Mouse (Mus musculus): ENCODE results near the gene Fer1l5. TPM values are rescaled to one million over a fixed set of nuclear protein-coding genes. Genes with fewer than 3 reads are reported as not detected.
A peak's percentile ranks its signal among the peaks of the same experiment; 100 is the strongest.

Gene Fer1l5
- polyA plus RNA-seq, 1 experiment from 2014 or later: 0.67 TPM

- H3K4me3 ChIP-seq: no peak overlapping the region
- no peak for ATAC-seq (replicated peaks; ENCODE audit: insufficient number of reproducible peaks, insufficient read depth, low FRiP score, low read depth)
- H3K4me1 ChIP-seq (replicated peaks): peaks cover 9% of the 10 kb centered on the region; the same call in 1 of the 2 replicates
- H3K9ac ChIP-seq: no peak overlapping the region
- H3K4me2 ChIP-seq: no peak overlapping the region
- no peaks in the 10 kb centered on the region for H3K27me3 ChIP-seq
- no peaks in the 10 kb centered on the region for H3K9me3 ChIP-seq (replicated peaks)
- WGBS: 15% methylated on average over 7 of the region's 7 CpGs
- 0 out of 2 replicates have a peak overlapping the region, but pooled peaks have one; percentile 15 for H3K27ac ChIP-seq
- H3K36me3 ChIP-seq: no peaks in the 10 kb centered on the region
Measured at GRCm38 (mm10) chr1:36457388-36458014, 85.4 kb downstream of the Fer1l5 start.

GRCm38 (mm10) chr1:36458169-36458568, 86.1 kb downstream of the Fer1l5 start:
- Histone ChIP-seq H3K4me1 (replicated peaks) (peaks cover 9% of the 10 kb centered on the region; the same call in 1 of the 2 replicates), H3K4me3 (no peak overlapping the region), H3K27ac (no peak overlapping the region), H3K27me3 (no peaks in the 10 kb centered on the region), H3K36me3 (no peaks in the 10 kb centered on the region), H3K9ac (no peak overlapping the region), H3K4me2 (no peak overlapping the region), H3K9me3 (replicated peaks) (no peaks in the 10 kb centered on the region)
- ATAC-seq (replicated peaks; ENCODE audit: insufficient number of reproducible peaks, insufficient read depth, low FRiP score, low read depth): no peak
- 72% methylated on average over 5 of the region's 5 CpGs for WGBS

GRCm38 (mm10) chr1:36461829-36462228, 89.7 kb downstream of the Fer1l5 start:
- H3K9me3 ChIP-seq (replicated peaks): no peaks in the 10 kb centered on the region
- no peak overlapping the region for H3K4me3 ChIP-seq
- no peaks in the 10 kb centered on the region for H3K27me3 ChIP-seq
- H3K36me3 ChIP-seq: no peaks in the 10 kb centered on the region
- no peak overlapping the region for H3K4me2 ChIP-seq
- H3K9ac ChIP-seq: no peak overlapping the region
- peaks cover 9% of the 10 kb centered on the region; the same call in 1 of the 2 replicates for H3K4me1 ChIP-seq (replicated peaks)
- WGBS: 37% methylated on average over 2 of the region's 2 CpGs
- ATAC-seq (replicated peaks; ENCODE audit: insufficient number of reproducible peaks, insufficient read depth, low FRiP score, low read depth): no peak
- H3K27ac ChIP-seq: no peak overlapping the region

DNA sequence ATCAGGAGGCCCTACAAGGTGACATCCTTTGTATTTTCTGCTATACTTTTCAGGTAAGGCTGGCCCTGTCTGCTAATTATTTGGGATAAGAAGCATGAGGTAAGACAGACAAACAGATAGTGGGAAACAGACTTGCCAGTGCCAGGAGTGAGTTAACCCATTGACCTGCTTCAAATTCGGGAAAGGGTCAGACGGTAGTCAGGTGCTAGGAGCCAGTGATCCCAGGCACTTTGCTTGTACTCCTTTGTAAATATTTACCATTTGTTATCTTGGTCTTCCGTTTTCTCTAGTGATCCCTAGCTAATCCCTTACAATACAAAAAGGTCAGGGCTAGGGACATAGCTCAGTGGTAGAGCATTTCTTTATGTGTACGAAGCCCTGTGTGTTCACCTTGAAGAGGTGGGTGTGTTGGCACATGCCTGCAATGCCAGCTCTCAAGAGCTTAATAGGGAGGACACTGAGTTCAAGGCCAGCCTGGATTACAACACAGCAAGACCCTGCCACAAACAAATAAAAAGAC, 93.6 kb downstream of the Fer1l5 start:
- no peaks in the 10 kb centered on the region for H3K27me3 ChIP-seq
- H3K27ac ChIP-seq: no peak overlapping the region
- H3K9me3 ChIP-seq (replicated peaks): no peaks in the 10 kb centered on the region
- peaks cover 4% of the 10 kb centered on the region for H3K4me1 ChIP-seq (replicated peaks)
- no peak overlapping the region for H3K4me2 ChIP-seq
- H3K36me3 ChIP-seq: no peaks in the 10 kb centered on the region
- H3K9ac ChIP-seq: no peak overlapping the region
- WGBS: 59% methylated on average over 4 of the region's 4 CpGs
- H3K4me3 ChIP-seq: no peak overlapping the region
- ATAC-seq (replicated peaks; ENCODE audit: insufficient number of reproducible peaks, insufficient read depth, low FRiP score, low read depth): no peak

- Histone ChIP-seq H3K36me3 (no peaks in the 10 kb centered on the region), H3K4me1 (replicated peaks) (peaks cover 15% of the 10 kb centered on the region), H3K27ac (no peak overlapping the region), H3K4me2 (no peak overlapping the region), H3K27me3 (no peaks in the 10 kb centered on the region), H3K9ac (no peak overlapping the region), H3K9me3 (replicated peaks) (no peaks in the 10 kb centered on the region), H3K4me3 (no peak overlapping the region)
- ATAC-seq (replicated peaks; ENCODE audit: insufficient number of reproducible peaks, insufficient read depth, low FRiP score, low read depth): no peak
- 50% methylated on average over 5 of the region's 5 CpGs for WGBS
Measured at GRCm38 (mm10) chr1:36467446-36467845, 95.4 kb downstream of the Fer1l5 start.

GRCm38 (mm10) chr1:36469811-36470444, 97.8 kb downstream of the Fer1l5 start:
- Histone ChIP-seq H3K27me3 (no peaks in the 10 kb centered on the region), H3K27ac (no peak overlapping the region), H3K4me3 (no peak overlapping the region), H3K36me3 (no peaks in the 10 kb centered on the region), H3K9me3 (replicated peaks) (no peaks in the 10 kb centered on the region), H3K4me1 (replicated peaks) (peaks cover 37% of the 10 kb centered on the region), H3K4me2 (no peak overlapping the region), H3K9ac (no peak overlapping the region)
- WGBS: 44% methylated on average over 2 of the region's 2 CpGs
- no peak for ATAC-seq (replicated peaks; ENCODE audit: insufficient number of reproducible peaks, insufficient read depth, low FRiP score, low read depth)

DNA sequence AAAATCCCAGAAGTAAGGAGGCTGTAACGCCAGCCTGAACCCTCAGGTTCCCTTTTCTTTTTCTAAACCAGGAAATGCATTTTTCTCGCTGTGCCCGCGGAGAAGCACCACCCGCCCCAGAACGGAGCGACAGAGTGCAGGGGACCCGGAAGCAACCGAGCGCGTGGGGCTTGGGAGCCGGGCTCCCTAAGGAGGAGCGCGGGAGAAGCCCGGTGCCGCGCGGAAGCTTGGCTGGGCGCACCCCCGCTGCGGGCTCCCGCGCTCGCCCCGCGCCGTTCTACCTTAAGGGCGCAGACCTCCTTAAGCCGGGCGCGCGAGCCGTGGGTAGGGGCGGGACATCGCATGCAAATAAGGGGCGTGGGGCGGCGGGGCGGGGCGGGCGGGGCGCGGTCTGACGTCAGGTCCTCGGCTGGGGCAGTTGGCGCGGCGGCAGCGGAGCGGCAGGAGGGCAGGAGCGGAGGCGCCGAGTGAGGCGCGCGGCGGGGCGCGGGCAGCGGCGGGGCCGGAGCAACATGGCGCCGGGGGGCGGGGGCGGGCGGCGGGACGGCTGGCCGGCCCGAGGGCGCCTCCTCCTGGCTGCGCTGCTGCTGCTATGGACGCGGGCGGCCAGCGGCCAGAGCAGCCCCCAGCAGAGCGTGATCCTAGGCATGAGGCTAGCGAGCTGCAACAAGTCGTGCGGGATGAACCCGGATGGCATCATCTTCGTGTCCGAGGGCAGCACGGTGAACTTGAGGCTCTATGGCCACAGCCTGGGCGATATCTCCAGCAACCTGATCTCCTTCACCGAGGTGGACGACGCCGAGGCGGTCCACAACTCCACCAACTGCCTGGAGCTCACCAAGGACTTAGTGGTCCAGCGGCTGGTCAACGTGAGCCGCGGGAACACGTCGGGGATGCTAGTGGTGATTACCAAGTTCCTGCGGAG, 99.4 kb downstream of the Fer1l5 start, which contains the start of gene Cnnm4:
Cnnm4 (plus strand) TSS at position 440 of the 925 bp plus-strand sequence.
- Histone ChIP-seq H3K36me3 (no peaks in the 10 kb centered on the region), H3K9ac (peak within 1 kb of the TSS; percentile 80), H3K4me1 (replicated peaks) (peaks cover 46% of the 10 kb centered on the region), H3K4me2 (peak within 1 kb of the TSS; percentile 87), H3K4me3 (peak within 1 kb of the TSS; percentile 86), H3K27ac (peak within 1 kb of the TSS; percentile 76), H3K9me3 (replicated peaks) (no peaks in the 10 kb centered on the region), H3K27me3 (no peaks in the 10 kb centered on the region)
- WGBS: under 1% methylated on average over 78 of the region's 98 CpGs
- ATAC-seq (replicated peaks; ENCODE audit: insufficient number of reproducible peaks, insufficient read depth, low FRiP score, low read depth): peak; percentile 91

Small RNAs within 50 kb of the gene (microRNA-seq; reads per million reads assigned to microRNA genes)
- gene Mir6898: not detected

Other genes starting within 250 kb of the Fer1l5 start
- 26.7 and 40.0 TPM in 2 replicates for gene Uggt1, start 127.6 kb upstream of the Fer1l5 start, polyA plus RNA-seq (2015; fragmentation: Nextera tagmentation; extraction: Ambion mirVana)
- gene Neurl3, start 97.6 kb upstream of the Fer1l5 start, polyA plus RNA-seq (2015; fragmentation: Nextera tagmentation; extraction: Ambion mirVana): 4.5 and 5.8 TPM in 2 replicates
- gene Arid5a, start 64.6 kb upstream of the Fer1l5 start, polyA plus RNA-seq (2015; fragmentation: Nextera tagmentation; extraction: Ambion mirVana): 13.1 and 19.4 TPM in 2 replicates
- 39.4 and 44.2 TPM in 2 replicates for gene Kansl3, start 3.1 kb upstream of the Fer1l5 start, polyA plus RNA-seq (2015; fragmentation: Nextera tagmentation; extraction: Ambion mirVana)
- gene Lman2l, start 73.0 kb downstream of the Fer1l5 start, polyA plus RNA-seq (2015; fragmentation: Nextera tagmentation; extraction: Ambion mirVana): 41.5 and 48.2 TPM in 2 replicates
- 5.4 and 6.9 TPM in 2 replicates for gene Cnnm4, start 99.3 kb downstream of the Fer1l5 start, polyA plus RNA-seq (2015; fragmentation: Nextera tagmentation; extraction: Ambion mirVana)
- 2.4 and 3.5 TPM in 2 replicates for gene Cnnm3, start 139.6 kb downstream of the Fer1l5 start, polyA plus RNA-seq (2015; fragmentation: Nextera tagmentation; extraction: Ambion mirVana)
- 25.3 and 26.7 TPM in 2 replicates for gene Ankrd23, start 164.6 kb downstream of the Fer1l5 start, polyA plus RNA-seq (2015; fragmentation: Nextera tagmentation; extraction: Ambion mirVana)
- gene Gm42417, start 167.1 kb downstream of the Fer1l5 start, polyA plus RNA-seq (2015; fragmentation: Nextera tagmentation; extraction: Ambion mirVana): 0.22 TPM in 1 of 2 replicates, not detected in the other
- gene Ankrd39, start 175.2 kb downstream of the Fer1l5 start, polyA plus RNA-seq (2015; fragmentation: Nextera tagmentation; extraction: Ambion mirVana): 27.3 and 30.4 TPM in 2 replicates
- 7.9 and 10.9 TPM in 2 replicates for gene Sema4c, start 186.1 kb downstream of the Fer1l5 start, polyA plus RNA-seq (2015; fragmentation: Nextera tagmentation; extraction: Ambion mirVana)

Data from heart, embryonic 15.5 days (tissue).